ENCODE assay signal across 13 mouse cellular contexts in the genomic region with DNA sequence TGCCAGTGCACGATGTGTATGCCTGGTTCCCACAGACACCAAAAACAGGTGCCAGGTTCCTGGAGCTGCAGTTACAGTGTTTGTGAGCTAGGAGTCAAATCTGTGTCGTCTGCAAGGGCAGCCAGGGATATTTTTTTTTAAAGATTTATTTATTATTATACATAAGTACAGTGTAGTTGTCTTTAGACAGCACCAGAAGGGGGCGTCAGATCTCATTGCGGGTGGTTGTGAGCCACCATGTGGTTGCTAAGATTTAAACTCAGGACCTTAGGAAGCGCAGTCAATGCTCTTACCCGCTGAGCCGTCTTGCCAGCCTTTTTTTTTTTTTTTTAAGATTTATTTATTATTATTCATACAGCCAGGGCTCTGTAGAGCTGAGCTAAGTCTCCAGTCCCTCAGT. TPM values are rescaled to one million over a fixed set of nuclear protein-coding genes. Genes with fewer than 3 reads are reported as not detected.
DNase-seq lines count a peak whose midpoint lies in the region; ATAC-seq and TF ChIP-seq lines count a peak whose summit lies in the region.
"Had no signal": no experiment of that assay in that cellular context is flagged by ENCODE, and none has a peak within 500 bp of the region (broad histone marks: within the 10 kb centered on the region; RNA-seq: fewer than 3 reads in every experiment).

No protein-coding gene starts in this region.

- peak; percentile 52 for DNase-seq in adrenal gland, postnatal 14 days
- no peak for DNase-seq in adrenal gland, postnatal 25 days
- DNase-seq in layer of hippocampus, adult 2 months (ENCODE audit: low spot score in 2 of 2), result no peak
- DNase-seq in layer of hippocampus, adult 8-10 months (ENCODE audit: low spot score in 2 of 2), result no peak
- DNase-seq in 3T3-L1 (ENCODE audit: low read depth, low spot score), result peak; percentile 61
- DNase-seq in layer of hippocampus, adult 11-12 months (ENCODE audit: low spot score), result no peak
- DNase-seq: cerebellum, adult 9-10 months; kidney, postnatal 14 days; left cerebral cortex, postnatal 4 days had no signal

- ATAC-seq in frontal cortex, adult (ENCODE audit: low TSS enrichment), result no peak

- no peak overlapping the region for H3K27ac ChIP-seq in layer of hippocampus, adult 2 months
- H3K27ac ChIP-seq in bone marrow macrophage, adult 2 months (ENCODE audit: insufficient read depth, low read depth, low read length), result no peak overlapping the region
- H3K27ac ChIP-seq: hindbrain, embryonic 13.5 days had no signal

- no peak overlapping the region for H3K4me3 ChIP-seq in layer of hippocampus, adult 2 months
- H3K4me3 ChIP-seq in bone marrow macrophage, adult 2 months (ENCODE audit: insufficient read depth, low read length), result no peak overlapping the region
- H3K4me3 ChIP-seq: hindbrain, embryonic 13.5 days; megakaryocyte, embryonic 14.5 days had no signal

- H3K4me1 ChIP-seq in bone marrow macrophage, adult 2 months (ENCODE audit: control insufficient read depth, insufficient read depth, low read length), result peaks cover 8% of the 10 kb centered on the region
- H3K4me1 ChIP-seq: hindbrain, embryonic 13.5 days had no signal

- no peak for TF ChIP-seq POLR2A in bone marrow macrophage, adult 2 months (IDR thresholded peaks at IDR 0.05; ENCODE audit: borderline replicate concordance, low read depth, low read length)

- peak; percentile 66 for TF ChIP-seq CTCF in layer of hippocampus, adult 2 months (conservative IDR thresholded peaks at IDR 0.05)
- TF ChIP-seq CTCF in bone marrow macrophage, adult 2 months (IDR thresholded peaks at IDR 0.05; ENCODE audit: low read depth, low read length), result 0 out of 2 replicates have a peak, but pooled peaks have one; percentile 10

RNA-seq across cellular contexts. Expression of a gene that starts 24.4 kb away (rescaled TPM):
- total RNA-seq in adrenal gland, postnatal 14 days (2021), result 22.4 and 22.9 TPM in 2 replicates
- 12.9 and 13.1 TPM in 2 replicates for total RNA-seq in adrenal gland, postnatal 25 days (2021)
- total RNA-seq in layer of hippocampus, adult 2 months (2021), result 10 to 100 TPM; 86.6 to 89.3 TPM
- total RNA-seq in layer of hippocampus, adult 8-10 months (2022), result 10 to 100 TPM; 86.6 to 99.1 (median 93.6) TPM
- 13.2 and 14.2 TPM in 2 replicates for polyA plus RNA-seq in bone marrow macrophage, adult 2 months (2012; ENCODE audit: insufficient read depth, insufficient read length, missing spikeins)

RNA-seq across cellular contexts. Expression of a gene that starts 40.1 kb away (rescaled TPM):
- 171 and 185 TPM in 2 replicates for total RNA-seq in adrenal gland, postnatal 14 days (2021)
- total RNA-seq in adrenal gland, postnatal 25 days (2021), result 190 and 202 TPM in 2 replicates
- 100 to 1,000 TPM; 144 to 150 TPM for total RNA-seq in layer of hippocampus, adult 2 months (2021)
- 100 to 1,000 TPM; 116 to 151 (median 131) TPM for total RNA-seq in layer of hippocampus, adult 8-10 months (2022)
- polyA plus RNA-seq in bone marrow macrophage, adult 2 months (2012; ENCODE audit: insufficient read depth, insufficient read length, missing spikeins), result 104 and 110 TPM in 2 replicates

RNA-seq across cellular contexts. Expression of a gene that starts 49.3 kb away (rescaled TPM):
- total RNA-seq in adrenal gland, postnatal 14 days (2021), result 42.0 and 42.4 TPM in 2 replicates
- 50.8 and 51.5 TPM in 2 replicates for total RNA-seq in adrenal gland, postnatal 25 days (2021)
- 10 to 100 TPM; 56.7 to 60.6 TPM for total RNA-seq in layer of hippocampus, adult 2 months (2021)
- total RNA-seq in layer of hippocampus, adult 8-10 months (2022), result 10 to 100 TPM; 52.8 to 60.0 (median 56.6) TPM
- polyA plus RNA-seq in bone marrow macrophage, adult 2 months (2012; ENCODE audit: insufficient read depth, insufficient read length, missing spikeins), result 34.9 and 36.4 TPM in 2 replicates

RNA-seq across cellular contexts. Expression of a gene that starts 58.3 kb away (rescaled TPM):
- total RNA-seq in adrenal gland, postnatal 14 days (2021), result 1.8 and 2.3 TPM in 2 replicates
- total RNA-seq in adrenal gland, postnatal 25 days (2021), result 0.88 and 1.3 TPM in 2 replicates
- total RNA-seq in layer of hippocampus, adult 2 months (2021), result 10 to 100 TPM; 10.6 to 10.9 TPM
- total RNA-seq in layer of hippocampus, adult 8-10 months (2022), result 10 to 100 TPM; 11.3 to 19.1 (median 14.6) TPM
- not detected in 2 replicates for polyA plus RNA-seq in bone marrow macrophage, adult 2 months (2012; ENCODE audit: insufficient read depth, insufficient read length, missing spikeins)

RNA-seq across cellular contexts. Expression of a gene that starts 58.9 kb away (rescaled TPM):
- 12.6 and 17.3 TPM in 2 replicates for total RNA-seq in adrenal gland, postnatal 14 days (2021)
- total RNA-seq in adrenal gland, postnatal 25 days (2021), result 17.7 and 22.4 TPM in 2 replicates
- total RNA-seq in layer of hippocampus, adult 2 months (2021), result 10 to 100 TPM; 16.8 to 21.5 TPM
- 10 to 100 TPM; 17.1 to 20.7 (median 18.7) TPM for total RNA-seq in layer of hippocampus, adult 8-10 months (2022)
- polyA plus RNA-seq in bone marrow macrophage, adult 2 months (2012; ENCODE audit: insufficient read depth, insufficient read length, missing spikeins), result 46.3 and 47.1 TPM in 2 replicates

Comparison
In these comparisons a context has a peak if more than half of its experiments do, and no peak if none do; other contexts are left out.
1. DNase-seq: peak in adrenal gland, postnatal 14 days (single experiment) and 3T3-L1 (single experiment); none in adrenal gland, postnatal 25 days (single experiment), layer of hippocampus, adult 2 months (0 of 2), layer of hippocampus, adult 8-10 months (0 of 2) and layer of hippocampus, adult 11-12 months (single experiment).